Mouse (Mus musculus): Measurements from ENCODE around the gene Cacna1g. TPM values are rescaled to one million over a fixed set of nuclear protein-coding genes. Genes with fewer than 3 reads are reported as not detected.
A peak's percentile ranks its signal among the peaks of the same experiment; 100 is the strongest.

The Cacna1g gene
- polyA plus RNA-seq, 1 experiment from 2014 or later: 3.2 TPM

GRCm38 (mm10) chr11:94440421-94440820 is 33.6 kb downstream of the Cacna1g start:
- Histone ChIP-seq H3K9ac (no peak overlapping the region), H3K4me2 (no peak overlapping the region), H3K27ac (no peak overlapping the region), H3K36me3 (no peaks in the 10 kb centered on the region), H3K4me3 (no peak overlapping the region), H3K9me3 (replicated peaks) (no peaks in the 10 kb centered on the region), H3K4me1 (no peaks in the 10 kb centered on the region), H3K27me3 (replicated peaks) (peaks cover 47% of the 10 kb centered on the region)
- ATAC-seq: no peak
- 88% methylated on average over 6 of the region's 6 CpGs for WGBS (ENCODE audit: insufficient replicate concordance)

GRCm38 (mm10) chr11:94429011-94429651 is 44.9 kb downstream of the Cacna1g start:
- H3K36me3 ChIP-seq: no peaks in the 10 kb centered on the region
- peaks cover 96% of the 10 kb centered on the region for H3K27me3 ChIP-seq (replicated peaks)
- H3K27ac ChIP-seq: no peak overlapping the region
- no peak overlapping the region for H3K4me2 ChIP-seq
- 27% methylated on average over 9 of the region's 9 CpGs for WGBS (ENCODE audit: insufficient replicate concordance)
- H3K4me3 ChIP-seq: no peak overlapping the region
- ATAC-seq: no peak
- H3K9me3 ChIP-seq (replicated peaks): no peaks in the 10 kb centered on the region
- H3K9ac ChIP-seq: no peak overlapping the region
- peaks cover 18% of the 10 kb centered on the region for H3K4me1 ChIP-seq

- 28% methylated on average over 4 of the region's 4 CpGs for WGBS (ENCODE audit: insufficient replicate concordance)
- Histone ChIP-seq H3K27me3 (replicated peaks) (peaks cover 96% of the 10 kb centered on the region), H3K4me2 (no peak overlapping the region), H3K36me3 (no peaks in the 10 kb centered on the region), H3K9me3 (replicated peaks) (no peaks in the 10 kb centered on the region), H3K4me3 (no peak overlapping the region), H3K27ac (peak overlapping the region; percentile 36; the same call in 1 of the 2 replicates), H3K4me1 (peaks cover 18% of the 10 kb centered on the region), H3K9ac (no peak overlapping the region)
- ATAC-seq: peak; percentile 29; the same call in 1 of the 2 replicates
Observed at GRCm38 (mm10) chr11:94428091-94428835, 45.7 kb downstream of the Cacna1g start.

GRCm38 (mm10) chr11:94425656-94426055 is 48.3 kb downstream of the Cacna1g start:
- H3K4me2 ChIP-seq: no peak overlapping the region
- H3K27me3 ChIP-seq (replicated peaks): peaks cover 90% of the 10 kb centered on the region
- H3K36me3 ChIP-seq: no peaks in the 10 kb centered on the region
- H3K4me1 ChIP-seq: peaks cover 18% of the 10 kb centered on the region
- no peak for ATAC-seq
- H3K9me3 ChIP-seq (replicated peaks): no peaks in the 10 kb centered on the region
- H3K4me3 ChIP-seq: no peak overlapping the region
- WGBS (ENCODE audit: insufficient replicate concordance): 30% methylated on average over 14 of the region's 14 CpGs
- no peak overlapping the region for H3K27ac ChIP-seq
- H3K9ac ChIP-seq: no peak overlapping the region

- Histone ChIP-seq H3K4me1 (peaks cover 18% of the 10 kb centered on the region), H3K27me3 (replicated peaks) (peaks cover 88% of the 10 kb centered on the region), H3K27ac (no peak overlapping the region), H3K4me2 (no peak overlapping the region), H3K36me3 (no peaks in the 10 kb centered on the region), H3K9me3 (replicated peaks) (no peaks in the 10 kb centered on the region), H3K4me3 (no peak overlapping the region), H3K9ac (no peak overlapping the region)
- 25% methylated on average over 5 of the region's 5 CpGs for WGBS (ENCODE audit: insufficient replicate concordance)
- ATAC-seq: no peak
Observed at GRCm38 (mm10) chr11:94425215-94425614, 48.8 kb downstream of the Cacna1g start.

- 24% methylated on average over 15 of the region's 15 CpGs for WGBS (ENCODE audit: insufficient replicate concordance)
- ATAC-seq: no peak
Observed at GRCm38 (mm10) chr11:94424380-94424779, 49.6 kb downstream of the Cacna1g start.

GRCm38 (mm10) chr11:94423855-94424254 is 50.1 kb downstream of the Cacna1g start:
- Histone ChIP-seq H3K27ac (no peak overlapping the region), H3K4me1 (peaks cover 11% of the 10 kb centered on the region), H3K4me2 (no peak overlapping the region), H3K27me3 (replicated peaks) (peaks cover 89% of the 10 kb centered on the region), H3K9me3 (replicated peaks) (no peaks in the 10 kb centered on the region), H3K36me3 (no peaks in the 10 kb centered on the region), H3K4me3 (no peak overlapping the region), H3K9ac (no peak overlapping the region)
- 41% methylated on average over 5 of the region's 5 CpGs for WGBS (ENCODE audit: insufficient replicate concordance)
- ATAC-seq: 0 out of 2 replicates have a peak, but pooled peaks have one; percentile 19

More at GRCm38 (mm10) chr11:94424380-94424779, 49.6 kb downstream of the Cacna1g start:
- H3K9ac ChIP-seq: no peak overlapping the region
- no peak overlapping the region for H3K27ac ChIP-seq
- H3K4me2 ChIP-seq: no peak overlapping the region
- peaks cover 16% of the 10 kb centered on the region for H3K4me1 ChIP-seq
- no peak overlapping the region for H3K4me3 ChIP-seq
- no peaks in the 10 kb centered on the region for H3K9me3 ChIP-seq (replicated peaks)
- no peaks in the 10 kb centered on the region for H3K36me3 ChIP-seq
- H3K27me3 ChIP-seq (replicated peaks): peaks cover 89% of the 10 kb centered on the region

GRCm38 (mm10) chr11:94420991-94421390 is 53.0 kb downstream of the Cacna1g start:
- Histone ChIP-seq H3K4me2 (no peak overlapping the region), H3K27ac (no peak overlapping the region)
- WGBS (ENCODE audit: insufficient replicate concordance): 57% methylated on average over 6 of the region's 6 CpGs

GRCm38 (mm10) chr11:94420325-94420724 is 53.7 kb downstream of the Cacna1g start:
- no peak overlapping the region for H3K9ac ChIP-seq
- WGBS (ENCODE audit: insufficient replicate concordance): 15% methylated on average over 7 of the region's 7 CpGs
- no peak overlapping the region for H3K4me2 ChIP-seq
- no peaks in the 10 kb centered on the region; the same call in 1 of the 2 replicates for H3K4me1 ChIP-seq
- no peak overlapping the region for H3K4me3 ChIP-seq
- H3K9me3 ChIP-seq (replicated peaks): no peaks in the 10 kb centered on the region
- no peak for ATAC-seq
- H3K27me3 ChIP-seq (replicated peaks): peaks cover 91% of the 10 kb centered on the region
- no peak overlapping the region for H3K27ac ChIP-seq
- H3K36me3 ChIP-seq: no peaks in the 10 kb centered on the region

More at GRCm38 (mm10) chr11:94420991-94421390, 53.0 kb downstream of the Cacna1g start:
- Histone ChIP-seq H3K4me3 (no peak overlapping the region), H3K4me1 (no peaks in the 10 kb centered on the region; the same call in 1 of the 2 replicates), H3K36me3 (no peaks in the 10 kb centered on the region), H3K9me3 (replicated peaks) (no peaks in the 10 kb centered on the region), H3K27me3 (replicated peaks) (peaks cover 91% of the 10 kb centered on the region), H3K9ac (no peak overlapping the region)
- ATAC-seq: no peak

- Histone ChIP-seq H3K4me3 (no peak overlapping the region), H3K9ac (no peak overlapping the region), H3K4me2 (no peak overlapping the region), H3K9me3 (replicated peaks) (no peaks in the 10 kb centered on the region), H3K36me3 (no peaks in the 10 kb centered on the region), H3K4me1 (peaks cover 3% of the 10 kb centered on the region; the same call in 1 of the 2 replicates), H3K27me3 (replicated peaks) (peaks cover 92% of the 10 kb centered on the region), H3K27ac (no peak overlapping the region)
- WGBS (ENCODE audit: insufficient replicate concordance): 51% methylated on average over 10 of the region's 10 CpGs
- no peak for ATAC-seq
Observed at GRCm38 (mm10) chr11:94419004-94419727, 54.8 kb downstream of the Cacna1g start.

- H3K27me3 ChIP-seq (replicated peaks): peaks cover 100% of the 10 kb centered on the region
- H3K4me3 ChIP-seq: no peak overlapping the region
- no peak for ATAC-seq
- 47% methylated on average over 4 of the region's 4 CpGs for WGBS (ENCODE audit: insufficient replicate concordance)
- no peak overlapping the region for H3K9ac ChIP-seq
- H3K27ac ChIP-seq: no peak overlapping the region
- peaks cover 15% of the 10 kb centered on the region; the same call in 1 of the 2 replicates for H3K4me1 ChIP-seq
- no peak overlapping the region for H3K4me2 ChIP-seq
- H3K36me3 ChIP-seq: no peaks in the 10 kb centered on the region
- no peaks in the 10 kb centered on the region for H3K9me3 ChIP-seq (replicated peaks)
Observed at GRCm38 (mm10) chr11:94414042-94414441, 60.0 kb downstream of the Cacna1g start.

- ATAC-seq: no peak
- H3K27ac ChIP-seq: no peak overlapping the region
- H3K4me1 ChIP-seq: peaks cover 15% of the 10 kb centered on the region; the same call in 1 of the 2 replicates
- H3K9me3 ChIP-seq (replicated peaks): no peaks in the 10 kb centered on the region
- no peaks in the 10 kb centered on the region for H3K36me3 ChIP-seq
- no peak overlapping the region for H3K4me2 ChIP-seq
- H3K4me3 ChIP-seq: no peak overlapping the region
- peaks cover 99% of the 10 kb centered on the region for H3K27me3 ChIP-seq (replicated peaks)
- H3K9ac ChIP-seq: no peak overlapping the region
- 27% methylated on average over 8 of the region's 8 CpGs for WGBS (ENCODE audit: insufficient replicate concordance)
Observed at GRCm38 (mm10) chr11:94413516-94413915, 60.5 kb downstream of the Cacna1g start.

All from liver, embryonic 12.5 days (tissue).